Mouse (Mus musculus): ENCODE results near the gene Gpcpd1. TPM values are rescaled to one million over a fixed set of nuclear protein-coding genes. Genes with fewer than 3 reads are reported as not detected.

Gpcpd1 gene
- polyA plus RNA-seq, 1 experiment, result 18.0 TPM

- no peak for TF ChIP-seq GATA1 (IDR thresholded peaks at IDR 0.05; ENCODE audit: low read length)
Measured at GRCm38 (mm10) chr2:132514353-132514752, 73.2 kb downstream of the Gpcpd1 start.

GRCm38 (mm10) chr2:132513371-132514181, 74.0 kb downstream of the Gpcpd1 start:
- no peak for TF ChIP-seq GATA1 (IDR thresholded peaks at IDR 0.05; ENCODE audit: low read length)

- TF ChIP-seq GATA1 (IDR thresholded peaks at IDR 0.05; ENCODE audit: low read length), result no peak
Measured at GRCm38 (mm10) chr2:132512977-132513351, 74.6 kb downstream of the Gpcpd1 start.

- TF ChIP-seq GATA1 (IDR thresholded peaks at IDR 0.05; ENCODE audit: low read length), result peak; percentile 81
Measured at GRCm38 (mm10) chr2:132512051-132512976, 75.2 kb downstream of the Gpcpd1 start.

GRCm38 (mm10) chr2:132511011-132511818, 76.3 kb downstream of the Gpcpd1 start:
- no peak for TF ChIP-seq GATA1 (IDR thresholded peaks at IDR 0.05; ENCODE audit: low read length)

GRCm38 (mm10) chr2:132509714-132510113, 77.8 kb downstream of the Gpcpd1 start:
- no peak for TF ChIP-seq GATA1 (IDR thresholded peaks at IDR 0.05; ENCODE audit: low read length)

- no peak for TF ChIP-seq GATA1 (IDR thresholded peaks at IDR 0.05; ENCODE audit: low read length)
Measured at GRCm38 (mm10) chr2:132509261-132509660, 78.3 kb downstream of the Gpcpd1 start.

- no peak for TF ChIP-seq GATA1 (IDR thresholded peaks at IDR 0.05; ENCODE audit: low read length)
Measured at GRCm38 (mm10) chr2:132507521-132507920, 80.0 kb downstream of the Gpcpd1 start.

- no peak for TF ChIP-seq GATA1 (IDR thresholded peaks at IDR 0.05; ENCODE audit: low read length)
Measured at GRCm38 (mm10) chr2:132507091-132507490, 80.4 kb downstream of the Gpcpd1 start.

- no peak for TF ChIP-seq GATA1 (IDR thresholded peaks at IDR 0.05; ENCODE audit: low read length)
Measured at GRCm38 (mm10) chr2:132505828-132506227, 81.7 kb downstream of the Gpcpd1 start.

GRCm38 (mm10) chr2:132498344-132498743, 89.2 kb downstream of the Gpcpd1 start:
- TF ChIP-seq GATA1 (IDR thresholded peaks at IDR 0.05; ENCODE audit: low read length), result no peak

- TF ChIP-seq GATA1 (IDR thresholded peaks at IDR 0.05; ENCODE audit: low read length), result no peak
Measured at GRCm38 (mm10) chr2:132497412-132498135, 90.0 kb downstream of the Gpcpd1 start.

- no peak for TF ChIP-seq GATA1 (IDR thresholded peaks at IDR 0.05; ENCODE audit: low read length)
Measured at GRCm38 (mm10) chr2:132493184-132493583, 94.3 kb downstream of the Gpcpd1 start.

GRCm38 (mm10) chr2:132485454-132485853, 102.1 kb downstream of the Gpcpd1 start:
- TF ChIP-seq GATA1 (IDR thresholded peaks at IDR 0.05; ENCODE audit: low read length), result no peak

- no peak for TF ChIP-seq GATA1 (IDR thresholded peaks at IDR 0.05; ENCODE audit: low read length)
Measured at GRCm38 (mm10) chr2:132481547-132481946, 106.0 kb downstream of the Gpcpd1 start.

Other genes starting within 250 kb of the Gpcpd1 start
- not detected in 2 replicates for gene Prokr2, start 202.3 kb downstream of the Gpcpd1 start, polyA plus RNA-seq (2012)
- 0.87 and 2.7 TPM in 2 replicates for gene Shld1, start 99.2 kb upstream of the Gpcpd1 start, polyA plus RNA-seq (2012)
- 0.11 and 0.17 TPM in 2 replicates for gene Chgb, start 193.5 kb upstream of the Gpcpd1 start, polyA plus RNA-seq (2012)
- gene Trmt6, start 228.3 kb upstream of the Gpcpd1 start, polyA plus RNA-seq (2012), result 9.6 and 14.7 TPM in 2 replicates
- 3.6 and 4.5 TPM in 2 replicates for gene Mcm8, start 228.4 kb upstream of the Gpcpd1 start, polyA plus RNA-seq (2012)

Measured in G1E-ER4 (cell line).